19 mouse cellular contexts compared by ENCODE assay signal in genomic region chr16:7937167-7937566, GRCm38 (mm10).
DNase-seq lines count a peak whose midpoint lies in the region; ATAC-seq lines count a peak whose summit lies in the region.
"Had no signal": no experiment of that assay in that cellular context is flagged by ENCODE, and none has a peak within 500 bp of the region (broad histone marks: within the 10 kb centered on the region; RNA-seq: fewer than 3 reads in every experiment).

No protein-coding gene starts in this region.

- no peaks in the 10 kb centered on the region for H3K36me3 ChIP-seq in hindbrain, embryonic 11.5 days (ENCODE audit: control insufficient read depth, insufficient read depth, low read length)
- H3K36me3 ChIP-seq: forebrain, embryonic 10.5 days; heart, embryonic 10.5 days; intestine, embryonic 15.5 days; midbrain, embryonic 10.5 days; stomach, embryonic 15.5 days had no signal

- peak; percentile 18 for DNase-seq in retina, postnatal 1 day
- no peak for DNase-seq in retina, embryonic 14.5 days (ENCODE audit: low spot score)
- peak; percentile 71 to 74 for DNase-seq in cerebellum, postnatal 10 days
- DNase-seq in hindbrain, embryonic 11.5 days (ENCODE audit: low spot score), result peak; percentile 37
- DNase-seq in testis, postnatal 14 days (ENCODE audit: low spot score), result no peak
- no peak for DNase-seq in urinary bladder, postnatal 14 days (ENCODE audit: low spot score)
- DNase-seq in thymus, postnatal 4 days, result no peak
- DNase-seq: adrenal gland, postnatal 36 days; gastrocnemius, postnatal 14 days; heart, postnatal 14 days; lung, adult 18-20 months; lung, postnatal 36 days; spleen, adult 18-20 months had no signal

- ATAC-seq in hindbrain, embryonic 11.5 days (ENCODE audit: low FRiP score), result peak; percentile 56; the same call in 1 of the 2 replicates
- ATAC-seq: intestine, embryonic 15.5 days; Patski had no signal

- 42% methylated on average over 5 of the region's 5 CpGs for WGBS in hindbrain, embryonic 11.5 days

- no peaks in the 10 kb centered on the region for H3K9me3 ChIP-seq in hindbrain, embryonic 11.5 days (ENCODE audit: control insufficient read depth, low read length)
- H3K9me3 ChIP-seq: forebrain, embryonic 10.5 days; heart, embryonic 10.5 days; intestine, embryonic 15.5 days; midbrain, embryonic 10.5 days; stomach, embryonic 15.5 days had no signal

- H3K27me3 ChIP-seq in hindbrain, embryonic 11.5 days (ENCODE audit: control insufficient read depth, insufficient read depth, low read length), result no peaks in the 10 kb centered on the region
- H3K27me3 ChIP-seq: intestine, embryonic 15.5 days; Patski; stomach, embryonic 15.5 days had no signal

- no peaks in the 10 kb centered on the region for H3K4me1 ChIP-seq in hindbrain, embryonic 11.5 days (replicated peaks; ENCODE audit: control insufficient read depth, insufficient read depth, low read length)
- H3K4me1 ChIP-seq: forebrain, embryonic 10.5 days; heart, embryonic 10.5 days; intestine, embryonic 15.5 days; stomach, embryonic 15.5 days had no signal

- H3K9ac ChIP-seq in hindbrain, embryonic 11.5 days (ENCODE audit: low read depth, low read length), result no peak overlapping the region
- H3K9ac ChIP-seq: intestine, embryonic 15.5 days; stomach, embryonic 15.5 days had no signal

- H3K4me2 ChIP-seq in hindbrain, embryonic 11.5 days (replicated peaks; ENCODE audit: low read depth, low read length), result no peak overlapping the region
- H3K4me2 ChIP-seq: intestine, embryonic 15.5 days; stomach, embryonic 15.5 days had no signal

- no peak overlapping the region for H3K4me3 ChIP-seq in hindbrain, embryonic 11.5 days (ENCODE audit: low read depth, low read length)
- H3K4me3 ChIP-seq: forebrain, embryonic 10.5 days; heart, embryonic 10.5 days; intestine, embryonic 15.5 days; midbrain, embryonic 10.5 days; stomach, embryonic 15.5 days had no signal

- H3K27ac ChIP-seq in hindbrain, embryonic 11.5 days (ENCODE audit: low read depth, low read length), result no peak overlapping the region
- H3K27ac ChIP-seq: forebrain, embryonic 10.5 days; heart, embryonic 10.5 days; intestine, embryonic 15.5 days; midbrain, embryonic 10.5 days; stomach, embryonic 15.5 days had no signal

Comparison
In these comparisons a context has a peak if more than half of its experiments do, and no peak if none do; other contexts are left out.
1. DNase-seq: peak in retina, postnatal 1 day (single experiment), cerebellum, postnatal 10 days (2 of 2) and hindbrain, embryonic 11.5 days (single experiment); none in retina, embryonic 14.5 days (single experiment), testis, postnatal 14 days (single experiment), urinary bladder, postnatal 14 days (single experiment) and thymus, postnatal 4 days (single experiment).